Mouse (Mus musculus): ENCODE results near the gene Dnm3. TPM values are rescaled to one million over a fixed set of nuclear protein-coding genes. Genes with fewer than 3 reads are reported as not detected.

The Dnm3 gene
- total RNA-seq, 1 experiment from 2014 or later = 10.4 TPM

GRCm38 (mm10) chr1:162108181-162108671, 369.6 kb downstream of the Dnm3 start:
- DNase-seq = no peak

GRCm38 (mm10) chr1:162107011-162107606, 370.7 kb downstream of the Dnm3 start:
- no peak for DNase-seq

GRCm38 (mm10) chr1:162100961-162101830, 376.6 kb downstream of the Dnm3 start:
- no peak for DNase-seq

GRCm38 (mm10) chr1:162100033-162100820, 377.6 kb downstream of the Dnm3 start:
- no peak for DNase-seq

- DNase-seq = no peak
These were observed 378.6 kb downstream of the Dnm3 start for GRCm38 (mm10) chr1:162099203-162099602.

- DNase-seq = no peak
These were observed 383.1 kb downstream of the Dnm3 start for GRCm38 (mm10) chr1:162094523-162095272.

GRCm38 (mm10) chr1:162093806-162094522, 383.9 kb downstream of the Dnm3 start:
- DNase-seq = peak; percentile 16

- DNase-seq = peak; percentile 17
These were observed 384.8 kb downstream of the Dnm3 start for GRCm38 (mm10) chr1:162092899-162093659.

- DNase-seq = no peak
These were observed 385.4 kb downstream of the Dnm3 start for GRCm38 (mm10) chr1:162092401-162092800.

GRCm38 (mm10) chr1:162083886-162084478, 393.9 kb downstream of the Dnm3 start:
- no peak for DNase-seq

GRCm38 (mm10) chr1:162083354-162083753, 394.5 kb downstream of the Dnm3 start:
- DNase-seq = no peak

GRCm38 (mm10) chr1:162082711-162083110, 395.1 kb downstream of the Dnm3 start:
- no peak for DNase-seq

- no peak for DNase-seq
These were observed 396.0 kb downstream of the Dnm3 start for GRCm38 (mm10) chr1:162081693-162082372.

- DNase-seq = no peak
These were observed 397.8 kb downstream of the Dnm3 start for GRCm38 (mm10) chr1:162079989-162080388.

- no peak for DNase-seq
These were observed 400.4 kb downstream of the Dnm3 start for GRCm38 (mm10) chr1:162077454-162077853.

- peak; percentile 12 for DNase-seq
These were observed 401.2 kb downstream of the Dnm3 start for GRCm38 (mm10) chr1:162076581-162077001.

GRCm38 (mm10) chr1:162075831-162076230, 402.0 kb downstream of the Dnm3 start:
- DNase-seq = no peak

- peak; percentile 8 for DNase-seq
These were observed 402.4 kb downstream of the Dnm3 start for GRCm38 (mm10) chr1:162075416-162075815.

Data from adrenal gland, postnatal 14 days (tissue).